8 mouse cellular contexts compared by ENCODE assay signal in genomic region chr5:32712221-32713041, GRCm38 (mm10).
DNase-seq lines count a peak whose midpoint lies in the region; ATAC-seq and TF ChIP-seq lines count a peak whose summit lies in the region.

No protein-coding gene starts in this region.

- peak overlapping the region; percentile 90; the same call in 1 of the 2 replicates for H3K27ac ChIP-seq in forebrain, embryonic 15.5 days (replicated peaks)
- 0 out of 2 replicates have a peak overlapping the region, but pooled peaks have one; percentile 88 for H3K27ac ChIP-seq in liver, postnatal 0 days (ENCODE audit: low read depth)

- no peaks in the 10 kb centered on the region for H3K36me3 ChIP-seq in forebrain, embryonic 15.5 days
- H3K36me3 ChIP-seq in liver, postnatal 0 days (replicated peaks; ENCODE audit: insufficient read depth, low read length), result no peaks in the 10 kb centered on the region

- peak overlapping the region; percentile 72 for H3K4me2 ChIP-seq in forebrain, embryonic 15.5 days (replicated peaks)
- peak overlapping the region; percentile 73; the same call in 1 of the 2 replicates for H3K4me2 ChIP-seq in liver, postnatal 0 days (ENCODE audit: low read depth, low read length)

- ATAC-seq in forebrain, embryonic 15.5 days (replicated peaks), result no peak
- ATAC-seq in liver, postnatal 0 days, result no peak
- no peak for ATAC-seq in cerebellum, adult (ENCODE audit: insufficient number of reproducible peaks, low FRiP score, low TSS enrichment)

- 69% methylated on average over 4 of the region's 4 CpGs for WGBS in forebrain, embryonic 15.5 days
- 64% methylated on average over 4 of the region's 4 CpGs for WGBS in liver, postnatal 0 days (ENCODE audit: insufficient replicate concordance)

- no peaks in the 10 kb centered on the region for H3K27me3 ChIP-seq in forebrain, embryonic 15.5 days
- H3K27me3 ChIP-seq in liver, postnatal 0 days (ENCODE audit: insufficient read depth, low read length), result no peaks in the 10 kb centered on the region

- TF ChIP-seq EP300 in liver, postnatal 0 days (IDR thresholded peaks at IDR 0.05; ENCODE audit: low read depth), result no peak

- peak; percentile 14 for DNase-seq in embryo, embryonic 10 days (ENCODE audit: low spot score)
- no peak for DNase-seq in embryo, embryonic 11 days
- peak; percentile 72 for DNase-seq in ES-CJ7 (ENCODE audit: low read depth, low spot score)
- DNase-seq in liver, postnatal 0 days, result no peak
- DNase-seq in left cerebral cortex, postnatal 4 days, result no peak
- DNase-seq in kidney, postnatal 36 days, result no peak

- no peaks in the 10 kb centered on the region for H3K9me3 ChIP-seq in forebrain, embryonic 15.5 days
- H3K9me3 ChIP-seq in liver, postnatal 0 days (ENCODE audit: low read length), result no peaks in the 10 kb centered on the region

- peaks cover 13% of the 10 kb centered on the region for H3K4me1 ChIP-seq in forebrain, embryonic 15.5 days
- H3K4me1 ChIP-seq in liver, postnatal 0 days (ENCODE audit: insufficient read depth), result peaks cover 10% of the 10 kb centered on the region; the same call in 1 of the 2 replicates

- TF ChIP-seq CTCF in liver, postnatal 0 days (IDR thresholded peaks at IDR 0.05; ENCODE audit: low read depth), result no peak

- H3K9ac ChIP-seq in forebrain, embryonic 15.5 days (replicated peaks), result no peak overlapping the region
- H3K9ac ChIP-seq in liver, postnatal 0 days (replicated peaks), result no peak overlapping the region; the same call in 1 of the 2 replicates

- intact Hi-C loops in left cerebral cortex, postnatal 4 days (cut with DNase I), result no loop called here

- peak overlapping the region; percentile 60; the same call in 1 of the 2 replicates for H3K4me3 ChIP-seq in forebrain, embryonic 15.5 days
- H3K4me3 ChIP-seq in liver, postnatal 0 days (ENCODE audit: low read depth, low read length), result no peak overlapping the region

Comparison
In these comparisons a context has a peak if more than half of its experiments do, and no peak if none do; other contexts are left out.
1. DNase-seq: peak in embryo, embryonic 10 days (single experiment) and ES-CJ7 (single experiment); none in embryo, embryonic 11 days (single experiment), liver, postnatal 0 days (single experiment), left cerebral cortex, postnatal 4 days (single experiment) and kidney, postnatal 36 days (0 of 2).